Mouse (Mus musculus): ENCODE measurements around the gene 1700037C18Rik. TPM values are rescaled to one million over a fixed set of nuclear protein-coding genes. Genes with fewer than 3 reads are reported as not detected.

The 1700037C18Rik gene
- polyA plus RNA-seq, 1 experiment = 12.7 TPM

DNA sequence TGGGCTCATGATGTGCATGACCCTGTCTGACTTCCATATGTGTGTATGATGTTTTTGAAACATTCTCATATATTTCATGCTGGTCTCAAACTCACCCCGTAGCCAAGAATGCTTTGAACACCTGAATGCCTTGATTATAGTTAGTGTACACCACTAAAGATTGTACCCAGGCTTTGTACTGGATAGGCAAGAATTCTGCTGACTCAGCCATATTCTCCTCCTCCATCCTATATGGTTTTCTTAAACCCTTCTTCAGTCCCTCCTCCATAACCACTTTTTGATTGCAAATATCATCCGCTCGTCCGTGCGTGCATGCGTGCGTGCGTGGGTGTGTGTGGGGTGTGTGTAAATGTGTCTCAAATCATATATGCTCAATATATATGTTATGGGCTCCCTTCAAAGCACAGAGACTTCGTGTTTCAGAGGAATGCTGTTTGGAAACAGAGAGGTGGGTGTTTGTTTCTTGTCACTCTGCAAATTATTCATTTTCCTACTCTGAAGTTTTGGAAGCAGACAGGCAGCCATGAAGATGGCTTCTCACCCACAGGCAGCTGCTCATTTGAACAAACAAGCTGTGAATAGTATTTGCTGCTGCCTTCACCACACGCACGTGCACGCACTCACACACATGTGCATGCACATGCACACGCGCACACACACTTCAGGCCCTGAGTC lies 16.7 kb downstream of the 1700037C18Rik start:
- no peak for TF ChIP-seq GATA1 (IDR thresholded peaks at IDR 0.05; ENCODE audit: low read length)

DNA sequence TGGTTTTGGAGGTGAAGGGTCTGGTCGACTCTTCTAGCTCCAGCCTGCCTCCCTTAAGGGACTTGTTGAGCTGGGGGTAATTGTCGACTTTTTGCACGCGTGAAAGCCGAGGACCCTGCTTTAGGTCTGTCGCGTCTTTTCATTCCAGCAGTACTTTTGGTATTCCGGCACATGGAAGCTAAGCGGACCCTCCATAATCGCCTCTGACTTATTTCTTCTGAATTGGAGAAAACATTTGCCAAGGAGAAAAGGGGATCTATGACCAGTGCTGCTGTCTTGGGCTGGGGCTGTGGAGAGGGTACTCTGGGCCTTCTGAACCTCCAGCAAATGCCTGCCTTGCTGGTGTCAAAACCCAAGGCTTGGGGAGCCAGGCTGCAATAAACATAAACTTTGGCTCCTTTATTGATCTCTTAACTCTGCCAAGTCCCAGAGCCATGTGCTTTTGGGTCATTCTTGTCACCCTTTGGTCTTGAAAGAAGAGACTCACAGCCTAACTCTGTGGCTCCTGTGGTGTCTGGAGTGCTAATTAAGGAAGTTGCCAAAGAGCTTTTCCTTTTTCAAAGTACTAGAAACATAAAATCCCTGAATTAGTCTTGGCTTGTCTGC lies 23.3 kb downstream of the 1700037C18Rik start:
- no peak for TF ChIP-seq GATA1 (IDR thresholded peaks at IDR 0.05; ENCODE audit: low read length)

DNA sequence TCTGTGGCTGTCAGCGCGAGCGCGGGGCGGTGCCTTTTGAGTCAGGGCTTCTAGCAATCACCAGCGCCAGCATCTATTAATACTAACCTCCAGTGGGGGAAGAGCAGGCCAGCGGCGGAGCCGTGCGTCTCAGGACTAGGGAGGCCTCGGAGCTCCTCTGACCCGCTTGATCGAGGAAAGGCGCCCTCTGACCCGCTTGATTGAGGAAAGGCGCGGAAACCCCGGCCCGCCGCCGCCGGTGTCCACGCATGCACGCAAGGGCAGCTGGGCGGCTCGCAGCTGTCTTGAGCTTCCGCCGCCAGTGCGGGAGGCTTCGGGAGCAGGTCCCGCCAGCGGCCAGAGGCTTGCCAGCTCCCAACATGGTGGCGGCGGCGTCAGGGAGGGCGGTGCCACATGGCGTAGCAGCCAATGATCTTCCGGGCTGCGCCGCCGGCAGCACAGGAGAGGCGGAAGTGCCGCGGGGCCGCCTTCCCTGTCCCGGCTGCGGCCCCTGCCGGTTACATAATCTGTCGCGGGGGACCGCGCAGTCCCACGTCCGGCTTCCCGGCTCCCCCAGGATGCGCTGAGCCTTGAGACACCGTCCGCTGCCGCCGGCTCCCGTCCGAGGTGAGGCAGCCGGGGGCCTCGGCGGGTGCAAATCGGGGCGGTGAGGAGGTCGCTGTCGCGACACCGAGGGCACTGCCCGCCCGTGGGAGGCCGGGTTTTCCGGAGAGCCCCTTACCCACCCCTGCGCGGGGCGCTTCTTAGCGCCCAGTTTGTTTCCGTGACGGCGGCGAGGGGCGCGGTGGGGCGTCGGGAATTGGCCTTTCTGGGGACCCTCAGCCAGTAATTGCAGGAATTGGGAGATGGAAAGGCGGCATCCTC lies 24.1 kb downstream of the 1700037C18Rik start, which contains the start of the genes Zfp597 and Gm20695:
Gene Zfp597, minus strand, starts transcription at position 361 of the 864 bp plus-strand sequence.
Gene Gm20695, plus strand, starts transcription at position 448 of the 864 bp plus-strand sequence.
- TF ChIP-seq GATA1 (IDR thresholded peaks at IDR 0.05; ENCODE audit: low read length) = no peak

DNA sequence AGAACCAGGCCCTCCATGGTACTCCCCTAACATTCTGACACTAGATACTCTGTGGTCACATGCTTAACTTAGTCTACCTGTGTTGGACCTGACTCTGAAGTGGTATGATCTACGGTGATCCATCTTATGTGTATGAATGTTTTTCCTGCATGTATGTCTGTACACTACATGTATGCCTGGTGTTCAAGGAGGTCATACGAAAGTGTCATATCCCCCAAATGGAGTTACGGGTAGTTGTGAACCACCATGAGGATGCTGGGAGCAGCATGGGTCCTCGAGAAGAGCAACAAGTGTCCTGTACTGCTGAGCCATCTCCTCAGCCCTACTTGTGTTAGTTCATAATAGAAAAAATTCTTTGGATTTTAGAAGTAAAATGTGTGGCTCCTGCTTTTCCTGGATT lies 32.1 kb downstream of the 1700037C18Rik start:
- no peak for TF ChIP-seq GATA1 (IDR thresholded peaks at IDR 0.05; ENCODE audit: low read length)

DNA sequence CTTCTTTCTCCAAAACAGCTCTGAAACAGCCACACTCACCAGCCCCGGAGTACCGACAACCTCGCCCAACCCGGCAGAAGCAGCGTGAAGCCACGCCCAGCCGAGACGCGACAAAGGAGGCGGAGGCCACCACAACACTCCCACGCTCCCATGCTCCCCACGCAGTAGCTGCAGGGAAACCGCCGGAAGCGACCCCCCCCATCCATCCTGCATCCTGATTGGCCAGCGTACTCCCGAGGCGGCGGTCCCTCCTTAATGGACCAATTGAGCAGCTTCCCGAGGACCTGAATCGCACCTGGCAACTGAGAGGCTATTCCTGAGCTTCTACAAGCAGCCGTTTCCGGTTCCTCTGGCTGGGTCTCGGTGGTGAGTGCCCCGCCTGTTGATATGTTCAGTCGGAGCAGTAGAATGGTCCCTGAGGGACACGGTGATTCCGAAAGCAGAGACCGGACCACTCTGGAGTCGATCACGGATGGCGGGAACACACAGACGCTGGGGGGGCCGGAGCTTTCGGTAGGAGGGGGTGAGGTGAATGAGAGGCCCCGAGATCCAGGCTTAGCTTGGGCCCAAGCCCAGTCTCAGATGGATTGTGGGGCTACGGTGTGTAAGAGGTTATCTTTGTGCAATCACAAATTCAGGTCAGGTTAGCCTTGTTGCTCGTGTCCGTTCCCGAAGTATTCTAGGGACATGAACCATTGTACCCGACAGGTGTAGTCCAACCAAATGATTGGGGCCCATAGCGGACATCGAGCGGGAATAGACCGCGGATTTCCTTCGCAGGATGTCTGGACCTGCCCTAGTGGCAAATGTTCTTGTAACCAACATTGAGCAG lies 36.1 kb downstream of the 1700037C18Rik start, which contains the start of gene Naa60:
Gene Naa60, plus strand, starts transcription at position 160 of the 832 bp plus-strand sequence.
- no peak for TF ChIP-seq GATA1 (IDR thresholded peaks at IDR 0.05; ENCODE audit: low read length)

DNA sequence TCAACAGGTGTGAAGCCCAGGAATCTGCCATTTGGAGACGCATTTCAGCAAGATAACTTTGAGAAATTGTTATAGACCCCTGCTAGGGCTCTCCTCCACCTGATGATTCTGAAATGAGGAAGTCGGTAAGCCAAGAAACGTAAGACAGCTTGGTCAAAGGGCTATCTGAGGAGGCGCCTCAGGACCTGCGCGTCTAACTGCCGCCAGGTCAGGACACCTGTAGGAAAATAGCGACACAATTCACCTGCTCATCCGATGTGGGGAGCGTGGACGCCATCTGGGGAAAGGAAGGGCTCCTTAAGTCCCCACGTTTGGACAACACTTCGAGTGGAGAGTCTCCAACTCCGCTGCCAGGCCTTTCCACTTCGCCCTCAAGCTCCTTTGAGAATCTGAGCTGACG lies 36.7 kb downstream of the 1700037C18Rik start:
- TF ChIP-seq GATA1 (IDR thresholded peaks at IDR 0.05; ENCODE audit: low read length) = no peak

DNA sequence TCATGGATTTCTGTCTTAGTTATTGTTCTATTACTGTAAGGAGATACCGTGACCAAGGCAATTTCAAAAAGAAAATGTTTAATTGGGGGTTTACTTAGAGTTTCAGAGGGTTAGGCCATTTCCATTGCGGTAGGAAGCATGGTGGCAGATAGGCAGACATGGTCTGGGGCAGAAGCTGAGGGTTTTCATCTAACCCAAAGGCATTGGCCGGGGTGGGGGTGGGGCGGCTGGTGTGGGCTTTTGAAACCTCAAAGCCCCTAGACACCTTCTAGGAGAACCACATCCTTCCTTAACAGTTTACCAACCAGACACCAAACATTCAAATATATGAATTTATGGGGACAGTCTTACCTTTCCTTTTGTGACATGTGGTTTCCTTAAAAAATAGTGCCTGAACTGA lies 49.2 kb downstream of the 1700037C18Rik start:
- no peak for TF ChIP-seq GATA1 (IDR thresholded peaks at IDR 0.05; ENCODE audit: low read length)

DNA sequence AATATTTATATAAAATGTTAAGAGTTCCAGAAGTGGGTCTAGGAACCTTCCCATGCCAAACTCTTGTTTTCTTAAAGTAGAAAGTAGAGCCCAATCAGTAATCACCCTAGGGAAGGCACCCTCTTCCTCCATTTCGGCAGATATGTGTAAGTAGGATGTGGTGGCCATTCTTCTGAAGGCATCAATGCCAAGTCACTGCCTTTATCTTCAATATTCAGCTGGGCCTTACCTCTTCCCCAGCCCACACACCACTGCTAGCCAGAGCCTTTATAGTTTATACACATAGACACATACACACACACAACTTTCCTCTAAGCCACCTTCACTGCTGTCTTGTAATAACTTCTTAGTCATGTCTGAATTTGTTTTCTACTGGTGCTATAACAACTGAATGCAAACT lies 52.7 kb downstream of the 1700037C18Rik start:
- no peak for TF ChIP-seq GATA1 (IDR thresholded peaks at IDR 0.05; ENCODE audit: low read length)

DNA sequence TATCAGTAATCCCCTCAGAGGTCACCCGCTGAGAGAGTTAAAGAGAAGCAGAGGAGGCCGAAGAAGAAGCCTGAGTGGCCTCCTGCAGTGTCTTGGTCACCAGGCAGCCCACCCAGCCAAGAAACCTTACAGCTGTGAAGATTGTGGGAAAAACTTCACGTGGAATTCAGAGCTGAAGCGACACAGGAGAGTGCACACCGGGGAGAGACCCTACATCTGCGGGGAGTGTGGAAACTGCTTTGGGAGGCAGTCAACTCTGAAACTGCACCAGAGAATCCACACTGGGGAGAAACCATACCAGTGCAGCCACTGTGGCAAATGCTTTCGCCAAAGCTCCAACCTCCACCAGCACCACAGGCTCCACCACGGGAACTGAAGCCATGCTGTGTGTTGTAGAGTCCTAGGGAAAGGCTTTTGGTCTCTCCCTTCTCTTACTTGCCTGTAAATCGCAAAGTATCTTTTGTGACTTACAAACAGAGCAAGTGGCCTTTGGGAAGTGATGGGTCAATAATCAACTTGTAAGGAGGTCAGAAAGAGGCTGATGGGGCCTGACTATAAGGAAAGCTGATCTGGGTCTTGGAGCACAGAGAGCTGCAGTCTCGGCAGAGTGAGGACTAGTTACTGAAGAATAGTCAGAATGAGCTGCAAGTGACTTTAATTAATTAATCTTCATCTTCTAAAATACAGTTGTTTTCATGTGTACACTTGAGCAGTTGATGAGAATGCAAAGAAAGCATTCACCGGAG lies 53.9 kb downstream of the 1700037C18Rik start:
- no peak for TF ChIP-seq GATA1 (IDR thresholded peaks at IDR 0.05; ENCODE audit: low read length)

DNA sequence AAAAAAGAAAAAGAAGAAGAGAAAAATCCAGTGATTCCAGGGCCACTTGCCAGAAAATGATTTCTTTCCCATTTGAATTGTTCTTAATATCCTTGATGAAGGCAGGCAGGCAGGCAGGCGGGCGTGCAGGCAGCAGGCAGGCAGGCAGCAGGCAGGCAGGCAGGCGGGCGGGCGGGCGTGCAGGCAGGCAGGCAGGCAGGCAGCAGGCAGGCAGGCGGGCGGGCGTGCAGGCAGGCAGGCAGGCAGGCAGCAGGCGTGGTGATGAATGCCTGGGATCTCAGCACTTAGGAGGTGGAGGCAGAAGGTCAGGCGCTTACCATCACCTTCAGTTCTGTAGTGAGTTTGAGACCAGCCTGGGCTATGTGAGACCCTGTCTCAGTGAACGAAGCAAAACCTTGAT lies 55.9 kb downstream of the 1700037C18Rik start:
- no peak for TF ChIP-seq GATA1 (IDR thresholded peaks at IDR 0.05; ENCODE audit: low read length)

DNA sequence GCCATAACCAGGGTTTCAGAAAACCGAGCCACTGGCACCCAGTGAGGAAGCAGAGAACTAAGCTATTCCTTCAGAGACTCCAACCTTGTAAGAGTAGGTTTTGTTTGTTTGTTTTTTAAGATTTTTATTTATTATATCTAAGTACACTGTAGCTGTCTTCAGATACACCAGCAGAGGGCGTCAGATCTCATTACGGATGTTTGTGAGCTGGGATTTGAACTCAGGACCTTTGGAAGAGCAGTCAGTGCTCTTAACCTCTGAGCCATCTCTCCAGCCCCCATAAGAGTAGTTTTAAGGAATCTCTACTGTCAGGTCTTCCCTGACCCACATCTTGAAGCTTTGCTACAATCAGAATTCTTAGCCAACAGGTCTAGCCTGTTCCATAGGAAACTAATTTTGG lies 60.1 kb downstream of the 1700037C18Rik start:
- TF ChIP-seq GATA1 (IDR thresholded peaks at IDR 0.05; ENCODE audit: low read length) = no peak

DNA sequence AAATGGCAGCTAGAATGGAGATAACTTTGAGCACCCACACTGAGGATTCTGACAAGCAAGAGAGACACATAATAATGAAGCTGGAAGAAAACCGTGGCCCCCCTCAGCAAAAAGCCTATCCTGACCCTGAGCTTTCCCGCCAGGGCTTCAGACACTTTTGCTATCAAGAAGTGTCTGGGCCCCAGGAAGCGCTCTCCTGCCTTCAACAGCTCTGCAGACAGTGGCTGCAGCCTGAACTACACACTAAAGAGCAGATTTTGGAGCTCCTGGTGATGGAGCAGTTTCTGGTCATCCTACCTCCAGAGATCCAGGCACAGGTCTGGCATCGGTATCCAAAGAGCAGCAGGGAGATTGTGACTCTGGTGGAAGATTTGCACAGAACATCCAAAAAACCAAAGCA lies 60.6 kb downstream of the 1700037C18Rik start:
- TF ChIP-seq GATA1 (IDR thresholded peaks at IDR 0.05; ENCODE audit: low read length) = no peak

DNA sequence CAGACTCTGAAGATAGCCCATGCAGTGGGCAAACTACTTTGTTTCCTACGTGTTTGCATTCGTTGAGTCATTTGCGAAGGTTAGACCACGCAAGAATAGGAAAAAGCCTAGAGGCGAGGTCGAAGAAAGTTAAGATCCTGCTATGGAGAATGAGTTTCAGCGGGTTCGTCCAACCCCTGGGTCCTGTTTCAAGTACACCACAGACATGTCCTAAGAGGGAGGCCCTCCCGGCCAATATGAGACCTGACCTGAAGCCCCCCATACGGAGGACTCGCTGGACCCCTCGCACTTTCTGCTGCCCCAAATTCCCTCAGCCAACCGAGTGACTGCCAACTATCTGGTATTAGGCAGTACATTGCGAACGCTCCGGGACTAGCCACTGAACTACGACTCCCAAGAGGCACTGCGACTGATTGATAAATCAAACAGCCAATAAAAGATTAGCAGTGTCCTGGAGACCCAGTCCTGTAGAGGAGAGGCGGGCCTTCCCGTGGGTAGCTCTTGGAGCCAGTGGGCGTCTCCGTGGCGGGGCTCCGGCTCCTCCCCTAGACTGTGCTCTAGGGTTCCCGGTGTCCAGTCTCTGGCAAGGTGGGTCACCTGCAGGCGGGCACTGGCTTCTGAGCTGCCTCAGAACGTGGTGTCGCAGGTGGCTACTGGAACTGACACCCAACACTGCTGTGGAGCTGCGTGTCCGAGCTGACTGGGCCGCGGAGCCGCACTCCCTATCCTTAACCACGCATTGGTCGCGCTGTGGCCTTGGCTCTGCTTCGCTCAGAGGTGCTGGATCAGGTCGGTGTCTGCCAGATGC lies 61.6 kb downstream of the 1700037C18Rik start, which contains the start of gene Zfp174:
Gene Zfp174, plus strand, starts transcription at position 558 of the 808 bp plus-strand sequence.
- no peak for TF ChIP-seq GATA1 (IDR thresholded peaks at IDR 0.05; ENCODE audit: low read length)

Other genes starting within 250 kb of the 1700037C18Rik start
- not detected in 2 replicates for gene Mefv, start 190.6 kb downstream of the 1700037C18Rik start, polyA plus RNA-seq (2012)
- gene Zfp263, start 164.6 kb downstream of the 1700037C18Rik start, polyA plus RNA-seq (2012) = 13.5 and 17.1 TPM in 2 replicates
- gene Olfr15, start 77.8 kb downstream of the 1700037C18Rik start, polyA plus RNA-seq (2012) = not detected in 2 replicates
- gene Zfp174, start 61.4 kb downstream of the 1700037C18Rik start, polyA plus RNA-seq (2012) = 0.13 and 0.15 TPM in 2 replicates
- gene Naa60, start 36.3 kb downstream of the 1700037C18Rik start, polyA plus RNA-seq (2012) = 26.7 and 31.0 TPM in 2 replicates
- gene Zfp597, start 24.1 kb downstream of the 1700037C18Rik start, polyA plus RNA-seq (2012) = 2.6 and 3.9 TPM in 2 replicates
- gene Gm20695, start 24.0 kb downstream of the 1700037C18Rik start, polyA plus RNA-seq (2012) = not detected in 2 replicates
- 34.6 and 36.0 TPM in 2 replicates for gene Cluap1, start 112 bp upstream of the 1700037C18Rik start, polyA plus RNA-seq (2012)
- 0.01 TPM in 1 of 2 replicates, not detected in the other for gene Nlrc3, start 67.9 kb upstream of the 1700037C18Rik start, polyA plus RNA-seq (2012)
- 15.2 and 26.2 TPM in 2 replicates for gene Slx4, start 95.1 kb upstream of the 1700037C18Rik start, polyA plus RNA-seq (2012)
- not detected in 2 replicates for gene Dnase1, start 128.3 kb upstream of the 1700037C18Rik start, polyA plus RNA-seq (2012)
- gene Trap1, start 169.1 kb upstream of the 1700037C18Rik start, polyA plus RNA-seq (2012) = 266 and 381 TPM in 2 replicates